Mouse (Mus musculus) cerebellum, adult 2 months (tissue): ENCODE measurements at regions not wholly inside any gene's neighbourhood (a gene's known extent, or its start where the extent isn't known, plus 50 kb on each side); places are given as distances from the start of the nearest gene placed in this dataset.

Source experiments
- CTCF ChIP-seq: fragments of 200-500 bp; IDR thresholded peaks from 2 replicates; pipeline ENCODE4 v1.5.1; 2011; ENCODE audit warnings: low read depth, mild to moderate bottlenecking, control low read depth, low read length, moderate library complexity, borderline replicate concordance; ENCODE audit not compliant: insufficient read depth
- POLR2A ChIP-seq: fragments of 200-500 bp; IDR thresholded peaks from 2 replicates; pipeline ENCODE4 v1.6.1; 2011; ENCODE audit warnings: low read length, control low read depth, borderline replicate concordance; ENCODE audit not compliant: insufficient read depth

DNA sequence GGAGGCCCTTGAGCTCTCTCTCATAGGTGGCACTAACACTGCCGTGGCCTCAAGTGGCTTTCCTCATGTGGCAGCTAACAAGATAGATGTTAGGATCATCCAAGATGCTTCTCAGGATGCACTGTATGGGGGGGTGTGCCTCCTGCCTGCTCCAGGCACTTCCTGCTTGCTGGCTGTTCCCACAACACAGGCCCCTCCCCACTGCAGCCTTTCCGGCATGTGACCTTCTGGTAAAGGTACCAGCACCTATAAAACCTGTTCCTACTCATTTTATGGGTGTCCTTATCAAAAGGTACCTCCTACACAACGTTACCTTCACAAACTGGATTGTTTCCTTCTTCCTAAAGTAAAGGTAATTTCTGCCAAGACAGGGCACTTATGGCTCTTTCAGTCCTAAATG lies 222.1 kb upstream of the Shh start:
- no peak for TF ChIP-seq POLR2A
- no peak for TF ChIP-seq CTCF
